Mouse (Mus musculus): ENCODE results near the gene Minos1. TPM values are rescaled to one million over a fixed set of nuclear protein-coding genes. Genes with fewer than 3 reads are reported as not detected.
A peak's percentile ranks its signal among the peaks of the same experiment; 100 is the strongest.

Gene Minos1
- polyA plus RNA-seq, 1 experiment, result 137 TPM

- no peaks in the 10 kb centered on the region for H3K4me1 ChIP-seq (ENCODE audit: control insufficient read depth, insufficient read depth, low read length)
- no peaks in the 10 kb centered on the region for H3K36me3 ChIP-seq (ENCODE audit: control insufficient read depth, insufficient read depth, low read length, poor library complexity, severe bottlenecking)
- no peak overlapping the region for H3K27ac ChIP-seq (ENCODE audit: insufficient read depth, low read length)
- no peak overlapping the region for H3K9ac ChIP-seq (ENCODE audit: low read depth, poor library complexity, severe bottlenecking)
- H3K9me3 ChIP-seq (replicated peaks; ENCODE audit: control insufficient read depth, insufficient read depth, low read length, poor library complexity, severe bottlenecking), result no peaks in the 10 kb centered on the region; the same call in 1 of the 2 replicates
- no peak overlapping the region for H3K4me3 ChIP-seq (ENCODE audit: low read depth, low read length)
- TF ChIP-seq EP300 (IDR thresholded peaks at IDR 0.05; ENCODE audit: insufficient read depth, low read depth, low read length) (no peak), CTCF (IDR thresholded peaks at IDR 0.05; ENCODE audit: low read depth, low read length) (no peak), POLR2A (IDR thresholded peaks at IDR 0.05; ENCODE audit: insufficient read depth, low read length) (no peak)
- no peaks in the 10 kb centered on the region for H3K27me3 ChIP-seq (ENCODE audit: control insufficient read depth, insufficient read depth, low read length, poor library complexity, severe bottlenecking)
These were observed 23.8 kb upstream of the Minos1 start for GRCm38 (mm10) chr4:139154576-139155307.

- Histone ChIP-seq H3K4me3 (ENCODE audit: low read depth, low read length) (no peak overlapping the region), H3K36me3 (ENCODE audit: control insufficient read depth, insufficient read depth, low read length, poor library complexity, severe bottlenecking) (no peaks in the 10 kb centered on the region), H3K27me3 (ENCODE audit: control insufficient read depth, insufficient read depth, low read length, poor library complexity, severe bottlenecking) (no peaks in the 10 kb centered on the region), H3K27ac (ENCODE audit: insufficient read depth, low read length) (no peak overlapping the region), H3K9me3 (replicated peaks; ENCODE audit: control insufficient read depth, insufficient read depth, low read length, poor library complexity, severe bottlenecking) (no peaks in the 10 kb centered on the region; the same call in 1 of the 2 replicates), H3K9ac (ENCODE audit: low read depth, poor library complexity, severe bottlenecking) (no peak overlapping the region), H3K4me1 (ENCODE audit: control insufficient read depth, insufficient read depth, low read length) (no peaks in the 10 kb centered on the region)
- peak; percentile 9 for TF ChIP-seq CTCF (IDR thresholded peaks at IDR 0.05; ENCODE audit: low read depth, low read length)
- no peak for TF ChIP-seq POLR2A (IDR thresholded peaks at IDR 0.05; ENCODE audit: insufficient read depth, low read length)
- TF ChIP-seq EP300 (IDR thresholded peaks at IDR 0.05; ENCODE audit: insufficient read depth, low read depth, low read length), result no peak
These were observed 20.5 kb upstream of the Minos1 start for GRCm38 (mm10) chr4:139151370-139151769.

GRCm38 (mm10) chr4:139146760-139147159, 15.8 kb upstream of the Minos1 start:
- no peak overlapping the region for H3K9ac ChIP-seq (ENCODE audit: low read depth, poor library complexity, severe bottlenecking)
- TF ChIP-seq POLR2A (IDR thresholded peaks at IDR 0.05; ENCODE audit: insufficient read depth, low read length) (no peak), EP300 (IDR thresholded peaks at IDR 0.05; ENCODE audit: insufficient read depth, low read depth, low read length) (no peak), CTCF (IDR thresholded peaks at IDR 0.05; ENCODE audit: low read depth, low read length) (no peak)

DNA sequence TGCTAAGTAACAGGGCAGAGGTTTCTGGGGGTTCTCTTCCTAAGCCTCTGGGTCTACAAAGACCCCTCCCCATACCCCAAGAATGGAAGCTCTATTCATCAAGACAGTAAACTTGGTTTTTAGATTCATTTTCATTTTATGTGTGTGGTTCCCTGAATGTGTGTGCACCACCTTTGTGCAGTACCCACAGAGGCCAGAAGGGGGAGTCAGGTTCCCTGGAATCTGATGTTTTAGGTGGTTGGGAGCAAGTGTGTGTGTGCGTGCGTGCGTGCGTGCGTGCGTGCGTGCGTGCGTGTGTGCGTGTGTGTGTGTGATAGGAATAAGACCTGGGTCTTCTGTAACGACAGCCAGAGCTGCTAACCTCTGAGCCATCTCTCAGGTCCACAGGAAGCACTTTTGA, 14.2 kb upstream of the Minos1 start:
- Histone ChIP-seq H3K4me1 (ENCODE audit: control insufficient read depth, insufficient read depth, low read length) (no peaks in the 10 kb centered on the region), H3K9me3 (replicated peaks; ENCODE audit: control insufficient read depth, insufficient read depth, low read length, poor library complexity, severe bottlenecking) (no peaks in the 10 kb centered on the region; the same call in 1 of the 2 replicates), H3K4me3 (ENCODE audit: low read depth, low read length) (no peak overlapping the region), H3K9ac (ENCODE audit: low read depth, poor library complexity, severe bottlenecking) (no peak overlapping the region), H3K27me3 (ENCODE audit: control insufficient read depth, insufficient read depth, low read length, poor library complexity, severe bottlenecking) (no peaks in the 10 kb centered on the region; the same call in 1 of the 2 replicates), H3K27ac (ENCODE audit: insufficient read depth, low read length) (no peak overlapping the region), H3K36me3 (ENCODE audit: control insufficient read depth, insufficient read depth, low read length, poor library complexity, severe bottlenecking) (no peaks in the 10 kb centered on the region)
- TF ChIP-seq EP300 (IDR thresholded peaks at IDR 0.05; ENCODE audit: insufficient read depth, low read depth, low read length) (no peak), POLR2A (IDR thresholded peaks at IDR 0.05; ENCODE audit: insufficient read depth, low read length) (no peak), CTCF (IDR thresholded peaks at IDR 0.05; ENCODE audit: low read depth, low read length) (peak; percentile 43)

More at GRCm38 (mm10) chr4:139146760-139147159, 15.8 kb upstream of the Minos1 start:
- H3K4me3 ChIP-seq (ENCODE audit: low read depth, low read length), result no peak overlapping the region
- H3K36me3 ChIP-seq (ENCODE audit: control insufficient read depth, insufficient read depth, low read length, poor library complexity, severe bottlenecking), result no peaks in the 10 kb centered on the region
- H3K4me1 ChIP-seq (ENCODE audit: control insufficient read depth, insufficient read depth, low read length), result no peaks in the 10 kb centered on the region
- no peak overlapping the region for H3K27ac ChIP-seq (ENCODE audit: insufficient read depth, low read length)
- no peaks in the 10 kb centered on the region for H3K27me3 ChIP-seq (ENCODE audit: control insufficient read depth, insufficient read depth, low read length, poor library complexity, severe bottlenecking)
- no peaks in the 10 kb centered on the region; the same call in 1 of the 2 replicates for H3K9me3 ChIP-seq (replicated peaks; ENCODE audit: control insufficient read depth, insufficient read depth, low read length, poor library complexity, severe bottlenecking)

DNA sequence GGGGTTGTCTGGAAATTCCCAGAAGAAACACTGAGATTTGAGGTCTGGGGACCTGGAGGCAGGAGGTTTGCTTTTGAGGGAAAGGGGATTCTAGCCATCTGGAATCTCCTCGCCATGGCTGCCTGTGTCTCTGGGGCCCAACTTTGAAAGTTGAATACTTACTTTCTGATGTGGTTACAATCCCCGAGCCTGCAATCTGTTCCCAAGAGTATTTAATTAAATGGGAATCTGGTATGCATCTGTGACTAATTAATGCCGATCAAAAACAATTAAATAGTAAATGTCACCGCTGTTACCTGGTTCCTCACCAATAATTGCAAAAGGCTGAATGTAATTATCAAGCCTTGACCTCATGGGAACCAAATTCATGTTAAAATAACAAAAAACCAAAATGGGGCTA, 13.7 kb upstream of the Minos1 start:
- Histone ChIP-seq H3K36me3 (ENCODE audit: control insufficient read depth, insufficient read depth, low read length, poor library complexity, severe bottlenecking) (no peaks in the 10 kb centered on the region), H3K9me3 (replicated peaks; ENCODE audit: control insufficient read depth, insufficient read depth, low read length, poor library complexity, severe bottlenecking) (no peaks in the 10 kb centered on the region; the same call in 1 of the 2 replicates), H3K27me3 (ENCODE audit: control insufficient read depth, insufficient read depth, low read length, poor library complexity, severe bottlenecking) (no peaks in the 10 kb centered on the region; the same call in 1 of the 2 replicates), H3K4me3 (ENCODE audit: low read depth, low read length) (no peak overlapping the region), H3K9ac (ENCODE audit: low read depth, poor library complexity, severe bottlenecking) (no peak overlapping the region), H3K4me1 (ENCODE audit: control insufficient read depth, insufficient read depth, low read length) (no peaks in the 10 kb centered on the region), H3K27ac (ENCODE audit: insufficient read depth, low read length) (no peak overlapping the region)
- TF ChIP-seq POLR2A (IDR thresholded peaks at IDR 0.05; ENCODE audit: insufficient read depth, low read length) (no peak), CTCF (IDR thresholded peaks at IDR 0.05; ENCODE audit: low read depth, low read length) (no peak), EP300 (IDR thresholded peaks at IDR 0.05; ENCODE audit: insufficient read depth, low read depth, low read length) (no peak)

DNA sequence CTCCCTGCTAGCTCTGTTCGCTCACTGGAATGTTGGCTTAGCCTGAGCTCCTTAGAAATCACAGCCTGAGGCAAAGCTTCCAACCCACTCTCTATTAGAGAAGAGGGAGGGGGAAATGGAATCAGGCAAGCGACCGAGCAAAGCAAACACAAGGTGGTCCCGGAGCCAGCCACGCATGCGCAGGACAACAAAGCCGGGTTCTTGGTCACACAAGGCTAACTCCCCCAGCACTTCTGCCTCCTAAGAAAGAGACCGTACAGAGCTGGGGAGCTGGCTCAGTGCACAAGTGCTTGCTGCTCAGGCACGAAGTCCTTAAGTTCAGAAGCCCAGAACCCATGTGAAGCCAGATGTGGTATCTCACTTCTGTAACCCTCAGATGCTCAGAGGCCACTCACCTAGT, 12.1 kb upstream of the Minos1 start:
- TF ChIP-seq CTCF (IDR thresholded peaks at IDR 0.05; ENCODE audit: low read depth, low read length) (no peak), EP300 (IDR thresholded peaks at IDR 0.05; ENCODE audit: insufficient read depth, low read depth, low read length) (no peak), POLR2A (IDR thresholded peaks at IDR 0.05; ENCODE audit: insufficient read depth, low read length) (no peak)

More for the DNA sequence above, 12.1 kb upstream of the Minos1 start:
- no peaks in the 10 kb centered on the region for H3K4me1 ChIP-seq (ENCODE audit: control insufficient read depth, insufficient read depth, low read length)
- H3K4me3 ChIP-seq (ENCODE audit: low read depth, low read length), result no peak overlapping the region
- H3K9me3 ChIP-seq (replicated peaks; ENCODE audit: control insufficient read depth, insufficient read depth, low read length, poor library complexity, severe bottlenecking), result no peaks in the 10 kb centered on the region
- H3K27ac ChIP-seq (ENCODE audit: insufficient read depth, low read length), result no peak overlapping the region
- no peak overlapping the region for H3K9ac ChIP-seq (ENCODE audit: low read depth, poor library complexity, severe bottlenecking)
- H3K36me3 ChIP-seq (ENCODE audit: control insufficient read depth, insufficient read depth, low read length, poor library complexity, severe bottlenecking), result no peaks in the 10 kb centered on the region
- no peaks in the 10 kb centered on the region; the same call in 1 of the 2 replicates for H3K27me3 ChIP-seq (ENCODE audit: control insufficient read depth, insufficient read depth, low read length, poor library complexity, severe bottlenecking)

Measured in ES-Bruce4 (cell line).